Mouse (Mus musculus) 3134 (cell line): ENCODE data around the gene Olfr748.
"Not testable (repeated sequence)": the region's sequence is repeated elsewhere in the genome, so short reads cannot be mapped to it uniquely, and the experiment has no call there.

ENCODE experiments used
- DNase-seq: peaks from one replicate; pipeline ENCODE4 v3.0.0-alpha.2; 2011; ENCODE audit warnings: low spot score; ENCODE audit not compliant: insufficient read length; ENCODE audit errors: extremely low read depth

Gene Olfr748

GRCm38 (mm10) chr14:50707073-50707472 lies at the start of gene Olfr748:
TSS of gene Olfr748 (plus strand) at chr14:50707373.
- no peak for DNase-seq

DNA sequence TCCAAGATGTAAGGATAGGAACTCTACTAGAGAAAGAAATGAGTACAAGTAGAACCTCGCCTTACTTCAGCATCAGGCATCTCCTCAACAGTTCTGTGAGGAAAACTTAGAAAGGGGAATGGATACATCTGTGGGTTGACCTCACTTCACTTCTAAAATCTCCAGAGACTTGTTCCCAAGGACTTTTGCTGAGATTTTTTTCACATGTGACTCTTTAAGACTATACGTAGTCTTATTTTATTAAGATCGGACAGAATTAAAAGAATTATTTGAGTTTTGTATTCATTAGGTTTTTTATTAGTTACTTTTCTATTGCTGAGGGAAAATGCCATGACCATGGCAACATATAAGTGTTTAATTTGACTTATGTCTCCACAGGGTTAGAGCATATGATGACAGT lies 14.1 kb upstream of the Olfr748 start, which contains the start of gene Olfr747:
Gene Olfr747, minus strand, starts transcription at position 101 of the 400 bp plus-strand sequence.
- no peak for DNase-seq

DNA sequence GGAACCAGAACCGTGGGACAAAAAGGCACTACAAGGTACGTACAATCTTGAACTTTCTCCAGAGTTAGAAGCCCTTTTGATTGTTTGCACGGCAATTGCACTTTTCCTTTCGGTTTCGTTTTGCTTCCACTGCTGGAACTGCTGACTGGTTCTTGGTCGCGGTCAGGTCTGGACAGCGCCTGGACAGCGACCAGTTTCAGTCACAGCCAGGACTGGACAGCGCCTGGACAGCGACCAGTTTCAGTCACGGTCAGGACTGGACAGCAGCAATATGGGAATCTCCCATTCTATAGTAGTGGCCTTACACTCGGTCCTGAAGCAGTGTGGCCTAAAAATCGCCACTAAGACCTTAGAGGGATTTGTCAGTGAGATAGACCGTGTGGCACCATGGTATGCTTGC lies 12.7 kb downstream of the Olfr748 start:
- peak; percentile 3 for DNase-seq

DNA sequence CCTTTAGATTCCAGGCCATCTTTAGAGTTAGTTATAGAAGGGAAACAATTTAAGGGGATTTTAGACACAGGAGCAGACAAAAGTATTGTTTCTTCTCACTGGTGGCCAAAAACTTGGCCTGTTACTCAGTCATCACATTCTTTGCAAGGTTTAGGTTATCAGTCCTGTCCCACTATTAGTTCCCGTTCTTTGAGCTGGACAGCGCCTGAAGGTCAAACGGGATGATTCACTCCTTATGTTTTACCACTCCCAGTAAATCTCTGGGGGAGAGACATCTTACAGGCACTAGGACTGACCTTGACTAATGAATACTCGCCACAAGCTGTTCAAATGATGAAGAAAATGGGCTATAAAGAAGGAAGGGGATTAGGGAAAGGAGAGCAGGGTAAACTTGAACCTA lies 15.2 kb downstream of the Olfr748 start:
- DNase-seq: not testable (repeated sequence)

DNA sequence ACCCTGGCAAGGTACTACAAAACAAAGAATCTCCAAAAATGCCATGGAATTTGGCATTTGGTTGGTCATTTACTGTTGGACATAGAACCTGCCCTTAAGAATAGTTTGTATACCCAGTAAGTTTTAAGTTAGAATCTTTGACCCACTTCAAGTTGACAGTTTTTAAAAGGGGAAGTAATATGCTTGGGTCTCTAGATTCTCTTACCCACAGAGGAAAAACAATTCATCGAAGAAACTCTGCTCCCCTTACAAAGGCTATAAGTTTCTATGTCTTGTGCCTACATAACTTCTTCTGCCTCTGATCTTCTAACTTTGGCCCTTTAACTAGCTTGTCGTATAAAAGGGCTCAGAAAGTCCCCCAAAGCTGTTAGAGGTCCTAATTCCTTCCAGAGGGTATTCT lies 33.2 kb downstream of the Olfr748 start:
- DNase-seq: no peak

DNA sequence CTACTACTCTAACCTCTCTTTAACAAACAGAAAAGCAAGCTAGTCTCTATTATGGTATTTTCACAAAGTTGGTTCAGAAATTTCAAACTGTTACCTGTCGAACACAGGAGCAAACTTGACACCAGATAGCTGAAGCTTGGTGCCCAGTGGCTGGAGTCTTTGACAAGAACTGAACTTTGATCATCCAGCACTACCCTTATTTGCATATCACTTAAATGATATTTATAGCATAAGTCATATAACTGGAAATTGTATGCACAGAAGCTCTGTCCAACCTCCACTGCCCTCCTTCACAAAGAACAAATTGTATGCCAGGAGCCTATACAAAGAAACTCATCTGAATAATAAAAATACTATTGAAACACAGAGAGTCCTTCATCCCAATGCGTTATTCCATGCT lies 34.4 kb downstream of the Olfr748 start:
- no peak for DNase-seq

- DNase-seq: no peak
These were observed 37.8 kb downstream of the Olfr748 start, which contains the start of gene Olfr749 for GRCm38 (mm10) chr14:50744994-50745393. TSS of gene Olfr749 (minus strand) at chr14:50745094.

- no peak for DNase-seq
These were observed 51.4 kb downstream of the Olfr748 start for GRCm38 (mm10) chr14:50758416-50759085.
